Mouse (Mus musculus): ENCODE measurements around the gene Nphp1.

Nphp1 gene

GRCm38 (mm10) chr2:127788440-127789116 lies at the start of gene Nphp1:
Nphp1 (minus strand) TSS chr2:127788897.
- DNase-seq (ENCODE audit: low spot score in 2 of 2): peak; percentile 75 to 84

- DNase-seq (ENCODE audit: low spot score in 2 of 2): no peak
Measured at GRCm38 (mm10) chr2:127832833-127833190, 44.1 kb upstream of the Nphp1 start.

GRCm38 (mm10) chr2:127832103-127832832 lies 43.6 kb upstream of the Nphp1 start:
- DNase-seq (ENCODE audit: low spot score in 2 of 2): no peak

- peak; percentile 85 to 92 for DNase-seq (ENCODE audit: low spot score in 2 of 2)
Measured at GRCm38 (mm10) chr2:127831401-127832102, 42.9 kb upstream of the Nphp1 start, which contains the start of gene Bub1. Bub1 (minus strand) TSS chr2:127831865.

GRCm38 (mm10) chr2:127791919-127792603 lies 3.4 kb upstream of the Nphp1 start, which contains the start of gene Mtln:
Mtln (minus strand) TSS chr2:127792488.
- peak; percentile 80 to 88 for DNase-seq (ENCODE audit: low spot score in 2 of 2)

- DNase-seq (ENCODE audit: low spot score in 2 of 2): no peak
Measured at GRCm38 (mm10) chr2:127789651-127790270, 1.1 kb upstream of the Nphp1 start.

GRCm38 (mm10) chr2:127789138-127789537 lies 441 bp upstream of the Nphp1 start:
- DNase-seq (ENCODE audit: low spot score in 2 of 2): peak in 1 of 2 experiments; percentile 4

GRCm38 (mm10) chr2:127787226-127787625 lies 1.5 kb downstream of the Nphp1 start:
- no peak for DNase-seq (ENCODE audit: low spot score in 2 of 2)

GRCm38 (mm10) chr2:127778451-127778850 lies 10.2 kb downstream of the Nphp1 start:
- DNase-seq (ENCODE audit: low spot score in 2 of 2): no peak

GRCm38 (mm10) chr2:127775013-127775412 lies 13.7 kb downstream of the Nphp1 start:
- DNase-seq (ENCODE audit: low spot score in 2 of 2): no peak

- DNase-seq (ENCODE audit: low spot score in 2 of 2): no peak
Measured at GRCm38 (mm10) chr2:127774578-127774941, 14.1 kb downstream of the Nphp1 start.

GRCm38 (mm10) chr2:127773938-127774577 lies 14.6 kb downstream of the Nphp1 start:
- no peak for DNase-seq (ENCODE audit: low spot score in 2 of 2)

- no peak for DNase-seq (ENCODE audit: low spot score in 2 of 2)
Measured at GRCm38 (mm10) chr2:127761587-127761986, 27.1 kb downstream of the Nphp1 start.

- no peak for DNase-seq (ENCODE audit: low spot score in 2 of 2)
Measured at GRCm38 (mm10) chr2:127760429-127761000, 28.2 kb downstream of the Nphp1 start.

GRCm38 (mm10) chr2:127760014-127760413 lies 28.7 kb downstream of the Nphp1 start:
- no peak for DNase-seq (ENCODE audit: low spot score in 2 of 2)

- DNase-seq (ENCODE audit: low spot score in 2 of 2): no peak
Measured at GRCm38 (mm10) chr2:127759157-127759880, 29.4 kb downstream of the Nphp1 start.

GRCm38 (mm10) chr2:127757171-127757570 lies 31.5 kb downstream of the Nphp1 start:
- no peak for DNase-seq (ENCODE audit: low spot score in 2 of 2)

GRCm38 (mm10) chr2:127754113-127754512 lies 34.6 kb downstream of the Nphp1 start:
- DNase-seq (ENCODE audit: low spot score in 2 of 2): no peak

GRCm38 (mm10) chr2:127751849-127752610 lies 36.7 kb downstream of the Nphp1 start:
- no peak for DNase-seq (ENCODE audit: low spot score in 2 of 2)
